Mouse (Mus musculus) liver, adult 2 months (tissue): ENCODE measurements around the gene Arid4a. TPM values are rescaled to one million over a fixed set of nuclear protein-coding genes. Genes with fewer than 3 reads are reported as not detected.

Experiments used
- DNase-seq: peaks from one replicate; pipeline ENCODE4 v3.0.0-alpha.2; 2011; ENCODE audit warnings: low read depth, low spot score; ENCODE audit errors: extremely low read depth
- H3K27ac ChIP-seq: fragments of 200-500 bp; replicated peaks from 2 replicates; pipeline ENCODE4 v1.5.1; 2012; ENCODE audit warnings: low read depth, mild to moderate bottlenecking, control low read depth, inconsistent platforms, low read length; ENCODE audit not compliant: insufficient read depth
- H3K27me3 ChIP-seq: fragments of 200-500 bp; 2 replicates; pipeline ENCODE4 v1.6.1; 2012; ENCODE audit warnings: mild to moderate bottlenecking, moderate library complexity, low read length, inconsistent platforms; ENCODE audit not compliant: control insufficient read depth, insufficient read depth
- H3K36me3 ChIP-seq: fragments of 200-500 bp; 2 replicates; pipeline ENCODE4 v1.6.1; 2012; ENCODE audit warnings: low read length, inconsistent platforms; ENCODE audit not compliant: control insufficient read depth, insufficient read depth
- H3K4me1 ChIP-seq: fragments of 200-500 bp; 2 replicates; pipeline ENCODE4 v1.6.1; 2011; ENCODE audit warnings: low read length; ENCODE audit not compliant: control insufficient read depth, insufficient read depth
- H3K4me3 ChIP-seq: fragments of 200-500 bp; 2 replicates; pipeline ENCODE4 v1.5.1; 2011; ENCODE audit warnings: low read depth, mild to moderate bottlenecking, control low read depth, low read length, moderate library complexity; ENCODE audit not compliant: insufficient read depth
- H3K79me2 ChIP-seq: fragments of 200-500 bp; 2 replicates; pipeline ENCODE4 v1.6.1; 2012; ENCODE audit warnings: inconsistent platforms, mild to moderate bottlenecking, low read length, moderate library complexity; ENCODE audit not compliant: control insufficient read depth, insufficient read depth
- H3K9ac ChIP-seq: fragments of 200-500 bp; 2 replicates; pipeline ENCODE4 v1.6.1; 2012; ENCODE audit warnings: low read depth, mild to moderate bottlenecking, control low read depth, inconsistent platforms, low read length
- CTCF ChIP-seq: fragments of 200-500 bp; IDR thresholded peaks from 2 replicates; pipeline ENCODE4 v1.5.1; 2011; ENCODE audit warnings: low read depth, low read length, control low read depth
- POLR2A ChIP-seq: fragments of 200-500 bp; IDR thresholded peaks from 2 replicates; pipeline ENCODE4 v1.6.1; 2011; ENCODE audit warnings: low read length, control low read depth; ENCODE audit not compliant: insufficient read depth; ENCODE audit errors: extremely low read depth
- WGBS: fragments of 180-500 bp; shearing (Covaris S2); methylation state at CpG from one replicate; pipeline ENCODE4 v1.1.7; 2018; 5-methylcytosine and 5-hydroxymethylcytosine counted together
- polyA plus RNA-seq: library from polyadenylated mRNA; depleted of rRNA; stranded (reverse); fragments of >200 nt; gene quantifications from 2 replicates; pipeline ENCODE4 v1.2.3, GENCODE M21; 2012
- total RNA-seq: library from RNA; depleted of rRNA; stranded (reverse); fragments of >200 nt; gene quantifications from 2 replicates; pipeline ENCODE4 v1.2.3, GENCODE M21; 2014

Gene Arid4a
- total and polyA plus RNA-seq, 2 experiments: 1.3 to 6.8 TPM

GRCm38 (mm10) chr12:71030722-71031121, 14.9 kb downstream of the Arid4a start:
- peaks cover 18% of the 10 kb centered on the region; the same call in 1 of the 2 replicates for H3K79me2 ChIP-seq
- peaks cover 41% of the 10 kb centered on the region for H3K36me3 ChIP-seq
- 96% methylated on average over 5 of the region's 5 CpGs for WGBS

GRCm38 (mm10) chr12:71035826-71036225, 20.0 kb downstream of the Arid4a start:
- Histone ChIP-seq H3K36me3 (peaks cover 48% of the 10 kb centered on the region), H3K27me3 (no peaks in the 10 kb centered on the region), H3K9ac (no peak overlapping the region), H3K79me2 (peaks cover 16% of the 10 kb centered on the region; the same call in 1 of the 2 replicates), H3K4me3 (no peak overlapping the region), H3K4me1 (peaks cover 3% of the 10 kb centered on the region; the same call in 1 of the 2 replicates), H3K27ac (no peak overlapping the region)
- DNase-seq: no peak
- WGBS: 97% methylated on average over 4 of the region's 4 CpGs
- no peak for TF ChIP-seq CTCF
- no peak for TF ChIP-seq POLR2A

More at GRCm38 (mm10) chr12:71030722-71031121, 14.9 kb downstream of the Arid4a start:
- no peak overlapping the region for H3K9ac ChIP-seq
- no peak for DNase-seq
- H3K4me3 ChIP-seq: no peak overlapping the region
- no peaks in the 10 kb centered on the region for H3K27me3 ChIP-seq
- TF ChIP-seq POLR2A (no peak), CTCF (no peak)
- H3K4me1 ChIP-seq: no peaks in the 10 kb centered on the region
- H3K27ac ChIP-seq: no peak overlapping the region

GRCm38 (mm10) chr12:71036729-71037404, 21.1 kb downstream of the Arid4a start:
- Histone ChIP-seq H3K27me3 (no peaks in the 10 kb centered on the region), H3K9ac (no peak overlapping the region), H3K36me3 (peaks cover 48% of the 10 kb centered on the region), H3K27ac (no peak overlapping the region), H3K4me3 (no peak overlapping the region), H3K4me1 (peaks cover 3% of the 10 kb centered on the region; the same call in 1 of the 2 replicates), H3K79me2 (peaks cover 16% of the 10 kb centered on the region; the same call in 1 of the 2 replicates)
- no peak for DNase-seq
- 95% methylated on average over 12 of the region's 12 CpGs for WGBS
- no peak for TF ChIP-seq POLR2A
- TF ChIP-seq CTCF: no peak

- Histone ChIP-seq H3K4me1 (peaks cover 16% of the 10 kb centered on the region), H3K9ac (no peak overlapping the region), H3K27me3 (no peaks in the 10 kb centered on the region), H3K79me2 (peaks cover 3% of the 10 kb centered on the region; the same call in 1 of the 2 replicates), H3K4me3 (no peak overlapping the region), H3K36me3 (peaks cover 41% of the 10 kb centered on the region), H3K27ac (0 out of 2 replicates have a peak overlapping the region, but pooled peaks have one; percentile 2)
- no peak for TF ChIP-seq POLR2A
- no peak for TF ChIP-seq CTCF
- WGBS: 83% methylated on average over 7 of the region's 7 CpGs
- DNase-seq: peak; percentile 37
Observed at GRCm38 (mm10) chr12:71040462-71040861, 24.7 kb downstream of the Arid4a start.

GRCm38 (mm10) chr12:71042451-71042850, 26.7 kb downstream of the Arid4a start:
- no peaks in the 10 kb centered on the region for H3K27me3 ChIP-seq
- DNase-seq: no peak
- peaks cover 41% of the 10 kb centered on the region for H3K36me3 ChIP-seq
- no peak overlapping the region for H3K4me3 ChIP-seq
- 98% methylated on average over 1 of the region's 1 CpGs for WGBS
- H3K27ac ChIP-seq: peak overlapping the region; percentile 26; the same call in 1 of the 2 replicates
- no peaks in the 10 kb centered on the region; the same call in 1 of the 2 replicates for H3K79me2 ChIP-seq
- H3K9ac ChIP-seq: no peak overlapping the region
- H3K4me1 ChIP-seq: peaks cover 16% of the 10 kb centered on the region
- TF ChIP-seq CTCF: no peak
- TF ChIP-seq POLR2A: no peak

GRCm38 (mm10) chr12:71043571-71043970, 27.8 kb downstream of the Arid4a start:
- H3K9ac ChIP-seq: no peak overlapping the region
- H3K27ac ChIP-seq: peak overlapping the region; percentile 75
- H3K27me3 ChIP-seq: no peaks in the 10 kb centered on the region
- peaks cover 33% of the 10 kb centered on the region for H3K36me3 ChIP-seq
- peaks cover 18% of the 10 kb centered on the region for H3K4me1 ChIP-seq
- peak; percentile 98 for DNase-seq
- WGBS: 28% methylated on average over 3 of the region's 3 CpGs
- no peaks in the 10 kb centered on the region; the same call in 1 of the 2 replicates for H3K79me2 ChIP-seq
- no peak overlapping the region for H3K4me3 ChIP-seq
- TF ChIP-seq POLR2A (no peak), CTCF (no peak)
